Mouse (Mus musculus) midbrain, embryonic 15.5 days (tissue): ENCODE measurements around the gene Erp44. TPM values are rescaled to one million over a fixed set of nuclear protein-coding genes. Genes with fewer than 3 reads are reported as not detected.

ENCODE experiments used
- ATAC-seq: fragments of 200-750 bp; cut with Nextera tagmentation; replicated peaks from 2 replicates; pipeline ENCODE4 v1.8.0; 2017; ENCODE audit warnings: moderate TSS enrichment
- H3K27ac ChIP-seq: fragments of 300-500 bp; sonication (generic); 2 replicates; pipeline ENCODE4 v1.5.1; 2015; ENCODE audit warnings: mild to moderate bottlenecking, inconsistent platforms
- H3K27me3 ChIP-seq: fragments of 300-500 bp; sonication (generic); replicated peaks from 2 replicates; pipeline ENCODE4 v1.6.1; 2015; ENCODE audit warnings: inconsistent platforms
- H3K36me3 ChIP-seq: fragments of 300-500 bp; sonication (generic); replicated peaks from 2 replicates; pipeline ENCODE4 v1.6.1; 2015; ENCODE audit warnings: inconsistent platforms
- H3K4me1 ChIP-seq: fragments of 300-500 bp; sonication (generic); 2 replicates; pipeline ENCODE4 v1.6.1; 2015; ENCODE audit warnings: inconsistent platforms
- H3K4me2 ChIP-seq: fragments of 300-500 bp; sonication (generic); 2 replicates; pipeline ENCODE4 v1.6.1; 2015; ENCODE audit warnings: inconsistent platforms, mild to moderate bottlenecking, moderate library complexity
- H3K4me3 ChIP-seq: fragments of 300-500 bp; sonication (generic); 2 replicates; pipeline ENCODE4 v1.5.1; 2015; ENCODE audit warnings: mild to moderate bottlenecking, inconsistent platforms
- H3K9ac ChIP-seq: fragments of 300-500 bp; sonication (generic); 2 replicates; pipeline ENCODE4 v1.6.1; 2015; ENCODE audit warnings: mild to moderate bottlenecking, inconsistent platforms
- H3K9me3 ChIP-seq: fragments of 300-500 bp; sonication (generic); 2 replicates; pipeline ENCODE4 v1.6.1; 2016; ENCODE audit warnings: inconsistent platforms
- WGBS: fragments of 180-500 bp; shearing (Covaris S2); methylation state at CpG from one replicate; pipeline ENCODE4 v1.1.7; 2015; ENCODE audit warnings: mixed read lengths; 5-methylcytosine and 5-hydroxymethylcytosine counted together
- microRNA counts: library from miRNA; unstranded; fragments of <30 nt; microRNA quantifications from one replicate; lab custom pipeline; 2016
- microRNA-seq: library from miRNA; unstranded; fragments of <30 nt; microRNA quantifications from one replicate; pipeline ENCODE4, GENCODE M21; 2016
- polyA plus RNA-seq: library from polyadenylated mRNA; unstranded; fragments of >200 nt; fragmentation: Nextera tagmentation; extraction: Ambion mirVana; gene quantifications from 2 replicates; pipeline ENCODE4 v1.2.1, GENCODE M21; 2015

Gene Erp44
- polyA plus RNA-seq, 1 experiment from 2014 or later: 62.1 TPM

- ATAC-seq: no peak
- Histone ChIP-seq H3K27ac (no peak overlapping the region), H3K36me3 (no peaks in the 10 kb centered on the region), H3K9me3 (no peaks in the 10 kb centered on the region), H3K9ac (no peak overlapping the region), H3K27me3 (no peaks in the 10 kb centered on the region), H3K4me1 (no peaks in the 10 kb centered on the region), H3K4me3 (no peak overlapping the region), H3K4me2 (no peak overlapping the region)
- WGBS: 89% methylated on average over 2 of the region's 2 CpGs
Observed at GRCm38 (mm10) chr4:48149492-48149891, 129.9 kb downstream of the Erp44 start.

MicroRNA genes within 50 kb of the gene (microRNA counts, 519-probe panel; counts per million panel counts)
- 2,071 counts per million, percentile 21 among the panel's probes with 10 or more counts for microRNA mmu-miR-1958 (lab: Ali Mortazavi, UCI)

Small RNAs within 50 kb of the gene (microRNA-seq; reads per million reads assigned to microRNA genes)
- gene Mir1958: not detected

Other genes starting within 250 kb of the Erp44 start
- 1.3 and 1.4 TPM in 2 replicates for gene Nr4a3, start 234.4 kb downstream of the Erp44 start, polyA plus RNA-seq
- gene Stx17, start 154.6 kb downstream of the Erp44 start, polyA plus RNA-seq: 22.2 and 23.0 TPM in 2 replicates
- 6.4 and 8.3 TPM in 2 replicates for gene Invs, start 202 bp upstream of the Erp44 start, polyA plus RNA-seq
- 36.5 and 38.1 TPM in 2 replicates for gene Tex10, start 193.9 kb upstream of the Erp44 start, polyA plus RNA-seq